Mouse (Mus musculus) urinary bladder, postnatal 36 days (tissue): ENCODE data around the gene Dmac2.
"Not testable (repeated sequence)": the region's sequence is repeated elsewhere in the genome, so short reads cannot be mapped to it uniquely, and the experiment has no call there.

Experiments used
- DNase-seq, 2 experiments: peaks; one replicate each; pipeline ENCODE4 v3.0.0; 2022; ENCODE audit warnings: low spot score in 2 of 2, mixed read lengths in 1 of 2

Dmac2 gene

GRCm38 (mm10) chr7:25618865-25619721 lies at the start of gene Dmac2:
Gene Dmac2, plus strand, starts transcription at chr7:25619414.
- DNase-seq, result peak; percentile 93 to 96

GRCm38 (mm10) chr7:25573806-25574205 lies 45.4 kb upstream of the Dmac2 start:
- not testable (repeated sequence) for DNase-seq

- DNase-seq, result no peak
Observed at GRCm38 (mm10) chr7:25575105-25575504, 44.1 kb upstream of the Dmac2 start.

GRCm38 (mm10) chr7:25575870-25576269 lies 43.3 kb upstream of the Dmac2 start:
- DNase-seq, result no peak

GRCm38 (mm10) chr7:25576308-25576707 lies 42.9 kb upstream of the Dmac2 start:
- DNase-seq, result not testable (repeated sequence)

GRCm38 (mm10) chr7:25576793-25577437 lies 42.3 kb upstream of the Dmac2 start:
- DNase-seq, result not testable (repeated sequence)

- no peak for DNase-seq
Observed at GRCm38 (mm10) chr7:25579441-25579840, 39.8 kb upstream of the Dmac2 start.

GRCm38 (mm10) chr7:25582301-25582810 lies 36.9 kb upstream of the Dmac2 start:
- no peak for DNase-seq

- no peak for DNase-seq
Observed at GRCm38 (mm10) chr7:25584651-25585050, 34.6 kb upstream of the Dmac2 start.

GRCm38 (mm10) chr7:25585351-25586204 lies 33.6 kb upstream of the Dmac2 start:
- no peak for DNase-seq

- no peak for DNase-seq
Observed at GRCm38 (mm10) chr7:25591226-25591625, 28.0 kb upstream of the Dmac2 start.

- no peak for DNase-seq
Observed at GRCm38 (mm10) chr7:25593859-25594258, 25.4 kb upstream of the Dmac2 start.

- peak; percentile 52 to 64 for DNase-seq
Observed at GRCm38 (mm10) chr7:25599663-25600062, 19.6 kb upstream of the Dmac2 start.

GRCm38 (mm10) chr7:25600666-25601065 lies 18.5 kb upstream of the Dmac2 start:
- DNase-seq, result no peak

GRCm38 (mm10) chr7:25601346-25601745 lies 17.9 kb upstream of the Dmac2 start:
- DNase-seq, result no peak

- DNase-seq, result no peak
Observed at GRCm38 (mm10) chr7:25606625-25607063, 12.6 kb upstream of the Dmac2 start.

GRCm38 (mm10) chr7:25607196-25607595 lies 12.0 kb upstream of the Dmac2 start:
- no peak for DNase-seq

GRCm38 (mm10) chr7:25610056-25610455 lies 9.2 kb upstream of the Dmac2 start:
- no peak for DNase-seq

- DNase-seq, result no peak
Observed at GRCm38 (mm10) chr7:25611501-25611900, 7.7 kb upstream of the Dmac2 start.

- DNase-seq, result no peak
Observed at GRCm38 (mm10) chr7:25614086-25614485, 5.1 kb upstream of the Dmac2 start.

GRCm38 (mm10) chr7:25614831-25615705 lies 4.1 kb upstream of the Dmac2 start:
- DNase-seq, result no peak
